Mouse (Mus musculus): ENCODE data around the gene Evx2. TPM values are rescaled to one million over a fixed set of nuclear protein-coding genes. Genes with fewer than 3 reads are reported as not detected.

Gene Evx2
- polyA plus RNA-seq, 1 experiment from 2014 or later, result 2.3 TPM

GRCm38 (mm10) chr2:74678891-74679595 is 19.7 kb upstream of the Evx2 start, which contains the start of gene Hoxd11:
Hoxd11 (plus strand) TSS chr2:74679557.
- Histone ChIP-seq H3K36me3 (no peaks in the 10 kb centered on the region), H3K4me2 (replicated peaks) (peak within 1 kb of the TSS; percentile 75), H3K27me3 (peaks cover 73% of the 10 kb centered on the region), H3K4me1 (peaks cover 18% of the 10 kb centered on the region), H3K9ac (peak within 1 kb of the TSS; percentile 99), H3K9me3 (no peaks in the 10 kb centered on the region), H3K27ac (peak within 1 kb of the TSS; percentile 98), H3K4me3 (peak within 1 kb of the TSS; percentile 79)
- ATAC-seq (ENCODE audit: low FRiP score, low read depth), result no peak
- WGBS, result 4% methylated on average over 15 of the region's 15 CpGs

GRCm38 (mm10) chr2:74677106-74677505 is 17.7 kb upstream of the Evx2 start:
- Histone ChIP-seq H3K9me3 (no peaks in the 10 kb centered on the region), H3K27me3 (peaks cover 66% of the 10 kb centered on the region), H3K36me3 (no peaks in the 10 kb centered on the region), H3K4me1 (peaks cover 32% of the 10 kb centered on the region), H3K9ac (peak overlapping the region; percentile 99), H3K4me3 (peak overlapping the region; percentile 79), H3K27ac (peak overlapping the region; percentile 97), H3K4me2 (replicated peaks) (peak overlapping the region; percentile 75)
- 29% methylated on average over 2 of the region's 2 CpGs for WGBS
- no peak for ATAC-seq (ENCODE audit: low FRiP score, low read depth)

- peak overlapping the region; percentile 79 for H3K4me3 ChIP-seq
- no peak for ATAC-seq (ENCODE audit: low FRiP score, low read depth)
- no peaks in the 10 kb centered on the region for H3K9me3 ChIP-seq
- H3K27me3 ChIP-seq, result peaks cover 65% of the 10 kb centered on the region
- peak overlapping the region; percentile 99 for H3K9ac ChIP-seq
- 14% methylated on average over 9 of the region's 9 CpGs for WGBS
- no peaks in the 10 kb centered on the region for H3K36me3 ChIP-seq
- peak overlapping the region; percentile 75 for H3K4me2 ChIP-seq (replicated peaks)
- peak overlapping the region; percentile 97 for H3K27ac ChIP-seq
- peaks cover 32% of the 10 kb centered on the region for H3K4me1 ChIP-seq
These were observed 17.2 kb upstream of the Evx2 start for GRCm38 (mm10) chr2:74676376-74677052.

- Histone ChIP-seq H3K27ac (peak overlapping the region; percentile 97), H3K9ac (peak overlapping the region; percentile 99), H3K4me1 (peaks cover 32% of the 10 kb centered on the region), H3K9me3 (no peaks in the 10 kb centered on the region), H3K27me3 (peaks cover 61% of the 10 kb centered on the region), H3K36me3 (peaks cover under 1% of the 10 kb centered on the region; the same call in 1 of the 2 replicates), H3K4me3 (peak overlapping the region; percentile 79), H3K4me2 (replicated peaks) (peak overlapping the region; percentile 75)
- 10% methylated on average over 24 of the region's 24 CpGs for WGBS
- ATAC-seq (ENCODE audit: low FRiP score, low read depth), result no peak
These were observed 16.4 kb upstream of the Evx2 start for GRCm38 (mm10) chr2:74675666-74676282.

DNA sequence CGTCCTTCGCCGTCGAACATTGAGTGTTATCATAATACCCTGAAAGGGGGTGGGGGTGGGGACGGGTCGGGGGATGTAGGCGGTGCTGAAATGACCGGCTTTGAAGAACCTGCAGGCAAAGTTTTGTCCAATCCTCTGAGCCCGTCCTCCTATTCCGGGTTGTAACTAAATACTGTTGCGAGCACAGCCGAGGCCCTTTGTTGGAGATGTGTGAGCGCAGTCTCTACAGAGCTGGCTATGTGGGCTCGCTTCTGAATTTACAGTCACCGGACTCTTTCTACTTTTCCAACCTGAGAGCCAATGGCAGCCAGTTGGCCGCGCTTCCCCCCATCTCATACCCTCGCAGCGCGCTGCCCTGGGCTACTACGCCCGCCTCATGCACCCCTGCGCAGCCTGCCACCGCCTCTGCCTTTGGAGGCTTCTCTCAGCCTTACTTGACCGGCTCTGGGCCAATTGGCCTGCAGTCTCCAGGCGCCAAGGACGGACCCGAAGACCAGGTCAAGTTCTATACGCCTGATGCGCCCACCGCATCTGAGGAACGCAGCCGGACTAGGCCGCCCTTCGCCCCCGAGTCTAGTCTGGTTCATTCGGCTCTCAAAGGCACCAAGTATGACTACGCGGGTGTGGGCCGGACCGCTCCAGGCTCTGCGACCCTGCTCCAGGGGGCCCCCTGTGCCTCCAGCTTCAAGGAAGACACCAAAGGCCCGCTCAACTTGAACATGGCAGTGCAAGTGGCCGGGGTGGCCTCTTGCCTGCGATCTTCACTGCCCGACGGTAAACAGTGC is 15.7 kb upstream of the Evx2 start, which contains the start of gene Hoxd12:
Gene Hoxd12 (plus strand): TSS at position 133 of the 785 bp plus-strand sequence.
- H3K4me3 ChIP-seq, result peak within 1 kb of the TSS; percentile 79
- ATAC-seq (ENCODE audit: low FRiP score, low read depth), result peak; percentile 74
- peaks cover 4% of the 10 kb centered on the region; the same call in 1 of the 2 replicates for H3K36me3 ChIP-seq
- no peaks in the 10 kb centered on the region for H3K9me3 ChIP-seq
- H3K4me2 ChIP-seq (replicated peaks), result peak within 1 kb of the TSS; percentile 75
- H3K27ac ChIP-seq, result peak within 1 kb of the TSS; percentile 97
- H3K9ac ChIP-seq, result peak within 1 kb of the TSS; percentile 99
- H3K27me3 ChIP-seq, result peaks cover 58% of the 10 kb centered on the region
- peaks cover 32% of the 10 kb centered on the region for H3K4me1 ChIP-seq
- WGBS, result 2% methylated on average over 47 of the region's 47 CpGs

- Histone ChIP-seq H3K4me3 (peak overlapping the region; percentile 79), H3K27me3 (peaks cover 57% of the 10 kb centered on the region), H3K9ac (peak overlapping the region; percentile 99), H3K4me2 (replicated peaks) (peak overlapping the region; percentile 75), H3K9me3 (no peaks in the 10 kb centered on the region), H3K27ac (peak overlapping the region; percentile 97), H3K4me1 (peaks cover 29% of the 10 kb centered on the region), H3K36me3 (peaks cover 7% of the 10 kb centered on the region; the same call in 1 of the 2 replicates)
- WGBS, result 6% methylated on average over 24 of the region's 24 CpGs
- 0 out of 2 replicates have a peak, but pooled peaks have one; percentile 10 for ATAC-seq (ENCODE audit: low FRiP score, low read depth)
These were observed 14.6 kb upstream of the Evx2 start for GRCm38 (mm10) chr2:74673835-74674425.

DNA sequence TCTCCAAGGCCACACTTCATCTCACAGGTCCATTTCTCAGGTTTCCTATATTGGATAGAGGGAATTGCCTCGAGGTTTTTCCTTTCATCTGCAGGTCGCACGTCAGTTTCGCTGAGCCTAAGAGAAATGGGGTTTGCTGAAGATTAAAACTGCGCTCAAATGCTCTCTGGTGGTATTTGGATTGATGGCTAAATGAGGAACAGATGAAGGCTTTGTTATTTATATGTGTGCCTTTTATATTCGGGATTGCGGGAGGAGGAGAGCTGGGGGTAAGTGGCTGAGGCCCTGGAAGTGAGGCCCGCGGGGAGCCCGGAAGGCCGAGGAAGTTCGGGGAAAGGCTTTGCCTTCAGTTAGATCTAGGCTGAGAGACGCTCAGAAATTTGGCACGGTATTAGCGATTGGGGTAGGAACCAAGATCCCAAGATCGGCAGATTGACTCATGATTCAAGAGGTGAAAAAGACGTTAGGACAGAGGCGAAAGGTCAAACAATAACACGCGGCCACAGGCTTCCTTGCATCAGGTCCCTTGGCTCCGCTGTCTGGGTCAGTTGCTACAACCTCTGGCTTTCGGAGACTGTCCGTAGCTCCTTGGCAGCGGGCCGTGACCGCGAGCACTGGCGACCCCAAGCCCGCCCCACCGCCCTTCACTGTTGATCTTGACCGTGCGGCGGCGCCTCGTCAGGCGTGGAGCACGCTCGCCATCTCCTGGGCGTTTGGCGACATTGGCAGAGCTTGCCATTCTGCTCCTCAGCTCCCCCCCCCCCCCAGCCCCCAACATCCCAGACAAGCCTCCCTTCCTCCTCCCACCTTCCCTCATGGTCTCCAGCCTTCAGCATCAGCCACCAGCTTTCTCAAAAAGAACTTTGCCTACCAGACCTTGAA is 13.4 kb upstream of the Evx2 start:
- Histone ChIP-seq H3K9me3 (no peaks in the 10 kb centered on the region), H3K4me1 (peaks cover 28% of the 10 kb centered on the region), H3K9ac (peak overlapping the region; percentile 99), H3K4me2 (replicated peaks) (peak overlapping the region; percentile 75), H3K27ac (peak overlapping the region; percentile 97), H3K4me3 (peak overlapping the region; percentile 79), H3K27me3 (peaks cover 57% of the 10 kb centered on the region), H3K36me3 (peaks cover 7% of the 10 kb centered on the region; the same call in 1 of the 2 replicates)
- 2% methylated on average over 40 of the region's 40 CpGs for WGBS
- peak; percentile 32; the same call in 1 of the 2 replicates for ATAC-seq (ENCODE audit: low FRiP score, low read depth)

DNA sequence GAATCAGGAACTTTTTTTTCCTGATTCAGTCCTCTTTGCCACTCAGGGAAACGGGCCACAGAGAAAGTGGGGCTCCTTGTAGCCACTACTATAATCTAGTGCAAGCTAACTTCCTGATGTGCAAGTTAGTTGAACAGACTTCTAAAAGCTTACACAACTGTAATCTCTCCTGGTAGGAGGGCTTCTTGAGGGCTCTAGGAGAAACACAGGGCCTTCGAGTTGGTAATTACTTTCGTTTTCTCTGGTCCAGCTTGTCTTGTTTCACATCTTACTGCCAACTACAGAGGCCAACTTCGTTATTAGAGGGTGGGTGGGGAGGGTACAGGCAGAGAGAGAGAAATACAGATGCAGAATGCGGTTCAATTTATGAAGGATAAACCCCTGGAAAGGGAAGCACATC is 12.5 kb upstream of the Evx2 start:
- H3K27ac ChIP-seq, result peak overlapping the region; percentile 97
- H3K27me3 ChIP-seq, result peaks cover 57% of the 10 kb centered on the region
- peak overlapping the region; percentile 75 for H3K4me2 ChIP-seq (replicated peaks)
- H3K36me3 ChIP-seq, result peaks cover 7% of the 10 kb centered on the region; the same call in 1 of the 2 replicates
- peak overlapping the region; percentile 97 for H3K9ac ChIP-seq
- peak overlapping the region; percentile 79 for H3K4me3 ChIP-seq
- no peaks in the 10 kb centered on the region for H3K9me3 ChIP-seq
- no peak for ATAC-seq (ENCODE audit: low FRiP score, low read depth)
- H3K4me1 ChIP-seq, result peaks cover 28% of the 10 kb centered on the region
- WGBS, result 15% methylated on average over 5 of the region's 5 CpGs

GRCm38 (mm10) chr2:74670632-74671188 is 11.4 kb upstream of the Evx2 start:
- 7% methylated on average over 3 of the region's 3 CpGs for WGBS
- Histone ChIP-seq H3K27me3 (peaks cover 55% of the 10 kb centered on the region), H3K4me2 (replicated peaks) (peak overlapping the region; percentile 75), H3K9ac (peak overlapping the region; percentile 97), H3K9me3 (no peaks in the 10 kb centered on the region), H3K4me1 (peaks cover 28% of the 10 kb centered on the region), H3K4me3 (peak overlapping the region; percentile 79), H3K27ac (peak overlapping the region; percentile 61; the same call in 1 of the 2 replicates), H3K36me3 (peaks cover 7% of the 10 kb centered on the region; the same call in 1 of the 2 replicates)
- ATAC-seq (ENCODE audit: low FRiP score, low read depth), result no peak

DNA sequence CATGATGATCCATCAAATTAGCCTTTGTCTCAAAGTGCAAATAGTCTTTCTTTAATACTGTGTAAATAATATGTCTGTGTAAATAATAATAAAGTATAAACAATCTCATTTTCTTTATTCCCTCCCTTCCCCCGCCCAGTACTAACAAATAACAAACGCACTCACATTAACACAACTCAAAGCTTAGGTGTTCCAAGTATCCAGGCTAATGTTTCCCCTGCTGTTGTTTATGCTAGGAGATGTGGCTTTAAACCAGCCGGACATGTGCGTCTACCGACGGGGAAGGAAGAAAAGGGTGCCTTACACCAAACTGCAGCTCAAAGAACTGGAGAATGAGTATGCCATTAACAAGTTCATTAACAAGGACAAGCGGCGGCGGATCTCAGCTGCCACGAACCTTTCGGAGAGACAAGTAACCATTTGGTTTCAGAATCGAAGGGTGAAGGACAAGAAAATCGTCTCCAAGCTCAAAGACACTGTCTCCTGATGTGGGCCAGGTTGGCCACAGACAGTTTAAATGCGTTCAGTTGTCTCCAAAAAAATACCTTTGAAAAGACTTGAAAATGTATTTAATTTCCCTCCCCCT is 10.4 kb upstream of the Evx2 start:
- Histone ChIP-seq H3K9me3 (no peaks in the 10 kb centered on the region), H3K27ac (peak overlapping the region; percentile 96; the same call in 1 of the 2 replicates), H3K27me3 (peaks cover 48% of the 10 kb centered on the region), H3K36me3 (peaks cover 7% of the 10 kb centered on the region; the same call in 1 of the 2 replicates), H3K9ac (peak overlapping the region; percentile 97), H3K4me3 (peak overlapping the region; percentile 79), H3K4me2 (replicated peaks) (peak overlapping the region; percentile 68), H3K4me1 (peaks cover 21% of the 10 kb centered on the region)
- no peak for ATAC-seq (ENCODE audit: low FRiP score, low read depth)
- 5% methylated on average over 14 of the region's 14 CpGs for WGBS

All from limb, embryonic 13.5 days (tissue).